Mouse (Mus musculus) CD4-positive, CD25-positive, alpha-beta regulatory T cell, adult 9 weeks (primary cell): ENCODE results near the gene Gm42674. TPM values are rescaled to one million over a fixed set of nuclear protein-coding genes. Genes with fewer than 3 reads are reported as not detected.

Experiments
- polyA plus RNA-seq: library from polyadenylated mRNA; unstranded; fragments of 100-300 nt; shearing (Covaris generic); gene quantifications from one replicate; pipeline ENCODE4 v1.2.1, GENCODE M21; 2017

Gene Gm42674
- polyA plus RNA-seq, result not detected

GRCm38 (mm10) chr3:90601486-90602110 lies at the start of gene Gm42674:
Gm42674 (plus strand) TSS chr3:90601904.

GRCm38 (mm10) chr3:90560008-90560628 lies 41.6 kb upstream of the Gm42674 start, which contains the start of gene S100a3:
S100a3 (plus strand) TSS chr3:90560578.

GRCm38 (mm10) chr3:90589947-90590346 lies 11.8 kb upstream of the Gm42674 start, which contains the start of gene S100a2:
S100a2 (plus strand) TSS chr3:90590247.

DNA sequence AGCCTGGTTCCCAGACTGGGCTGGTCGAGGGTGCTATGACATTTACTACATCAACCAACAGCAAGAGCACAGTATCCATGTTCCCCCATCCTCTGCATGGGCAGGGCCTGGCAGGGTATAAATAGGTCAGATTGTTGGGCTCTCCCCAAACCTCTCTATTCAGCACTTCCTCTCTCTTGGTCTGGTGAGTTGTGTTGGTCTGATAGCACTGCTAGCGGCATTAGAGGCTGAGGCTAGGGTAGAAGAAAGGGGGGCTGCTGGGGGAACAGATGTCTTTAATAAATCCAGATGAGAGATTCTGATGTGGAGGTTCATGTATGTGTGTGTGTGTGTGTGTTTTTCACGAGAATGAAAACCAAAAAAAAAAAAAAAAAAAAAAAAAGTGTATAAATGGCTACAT lies 1.9 kb downstream of the Gm42674 start, which contains the start of gene S100a4:
Gene S100a4 (plus strand): TSS at position 149 of the 400 bp plus-strand sequence.

GRCm38 (mm10) chr3:90608223-90608622 lies 6.5 kb downstream of the Gm42674 start, which contains the start of gene S100a5:
S100a5 (plus strand) TSS chr3:90608523.

DNA sequence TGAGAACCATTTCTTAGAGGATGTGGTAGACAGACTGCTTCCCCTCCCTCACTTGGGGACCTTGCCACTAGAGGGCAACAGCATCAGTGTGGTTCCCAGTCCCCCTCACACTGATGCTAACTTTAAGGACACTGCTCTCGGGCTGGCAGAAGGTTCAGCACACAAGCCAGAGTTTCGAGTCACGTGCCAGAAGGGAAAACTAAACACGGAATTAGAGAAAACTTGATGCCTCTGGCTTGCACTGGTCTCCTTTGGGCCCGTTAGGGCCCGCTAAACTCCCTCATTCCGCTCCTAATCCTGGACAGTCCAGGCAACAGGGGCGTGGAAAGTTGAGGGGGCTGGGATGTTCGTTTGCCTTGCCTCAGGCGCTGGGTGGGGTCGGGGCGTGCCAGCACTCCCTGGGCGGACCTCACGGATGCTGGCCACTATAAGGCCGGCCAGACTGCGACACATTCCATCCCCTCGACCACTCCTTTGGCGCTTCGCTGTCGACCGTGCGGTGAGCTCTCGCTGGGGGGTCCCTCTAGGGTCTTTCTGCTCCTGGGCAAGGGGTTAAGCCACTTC lies 11.1 kb downstream of the Gm42674 start, which contains the start of gene S100a6:
Gene S100a6 (plus strand): TSS at position 155 of the 564 bp plus-strand sequence.

GRCm38 (mm10) chr3:90653717-90654116 lies 52.0 kb downstream of the Gm42674 start, which contains the start of gene S100a7a:
S100a7a (plus strand) TSS chr3:90654017.

Other genes starting within 250 kb of the Gm42674 start
- 0.40 TPM for gene Slc27a3, start 212.0 kb upstream of the Gm42674 start, polyA plus RNA-seq
- 41.4 TPM for gene Ints3, start 168.3 kb upstream of the Gm42674 start, polyA plus RNA-seq
- gene Npr1, start 136.0 kb upstream of the Gm42674 start, polyA plus RNA-seq, result not detected
- gene Ilf2, start 125.8 kb upstream of the Gm42674 start, polyA plus RNA-seq, result 117 TPM
- gene Snapin, start 110.9 kb upstream of the Gm42674 start, polyA plus RNA-seq, result 93.2 TPM
- 193 TPM for gene Chtop, start 92.4 kb upstream of the Gm42674 start, polyA plus RNA-seq
- 3.7 TPM for gene S100a1, start 87.5 kb upstream of the Gm42674 start, polyA plus RNA-seq
- gene S100a13, start 87.5 kb upstream of the Gm42674 start, polyA plus RNA-seq, result 154 TPM
- gene S100a14, start 75.0 kb upstream of the Gm42674 start, polyA plus RNA-seq, result not detected
- not detected for gene S100a16, start 64.7 kb upstream of the Gm42674 start, polyA plus RNA-seq
- gene S100a3, start 41.3 kb upstream of the Gm42674 start, polyA plus RNA-seq, result 1.9 TPM
- gene S100a2, start 11.7 kb upstream of the Gm42674 start, polyA plus RNA-seq, result not detected
- gene S100a4, start 1.9 kb downstream of the Gm42674 start, polyA plus RNA-seq, result 213 TPM
- not detected for gene S100a5, start 6.6 kb downstream of the Gm42674 start, polyA plus RNA-seq
- gene S100a6, start 11.0 kb downstream of the Gm42674 start, polyA plus RNA-seq, result 296 TPM
- gene S100a7a, start 52.1 kb downstream of the Gm42674 start, polyA plus RNA-seq, result not detected
- gene S100a8, start 67.1 kb downstream of the Gm42674 start, polyA plus RNA-seq, result not detected
- not detected for gene S100a9, start 93.8 kb downstream of the Gm42674 start, polyA plus RNA-seq
- not detected for gene Pglyrp4, start 125.0 kb downstream of the Gm42674 start, polyA plus RNA-seq
- not detected for gene Gm5849, start 176.0 kb downstream of the Gm42674 start, polyA plus RNA-seq